19 mouse cellular contexts compared by ENCODE assay signal in genomic region chr13:97765913-97766312, GRCm38 (mm10). TPM values are rescaled to one million over a fixed set of nuclear protein-coding genes. Genes with fewer than 3 reads are reported as not detected.
A peak's percentile ranks its signal among the peaks of the same experiment; 100 is the strongest.
DNase-seq lines count a peak whose midpoint lies in the region; ATAC-seq and TF ChIP-seq lines count a peak whose summit lies in the region.
"Had no signal": no experiment of that assay in that cellular context is flagged by ENCODE, and none has a peak within 500 bp of the region (broad histone marks: within the 10 kb centered on the region; RNA-seq: fewer than 3 reads in every experiment).

No protein-coding gene starts in this region.

- 26% methylated on average over 2 of the region's 2 CpGs for WGBS in liver, embryonic 14.5 days (ENCODE audit: insufficient replicate concordance)

- H3K4me1 ChIP-seq in G1E (ENCODE audit: insufficient read depth, low read depth, low read length): peaks cover 43% of the 10 kb centered on the region
- H3K4me1 ChIP-seq in liver, embryonic 14.5 days (replicated peaks; ENCODE audit: control insufficient read depth in 2 of 2, insufficient read depth in 2 of 2, low read length in 1 of 2): peaks cover 27 to 28% of the 10 kb centered on the region in 2 experiments

- TF ChIP-seq EP300 in liver, embryonic 14.5 days (IDR thresholded peaks at IDR 0.05; ENCODE audit: low read depth): peak; percentile 96

- TF ChIP-seq CTCF in G1E (IDR thresholded peaks at IDR 0.05; ENCODE audit: low read depth, low read length): no peak
- no peak for TF ChIP-seq CTCF in liver, embryonic 14.5 days (IDR thresholded peaks at IDR 0.05; ENCODE audit: low read depth)

- H3K27ac ChIP-seq in liver, embryonic 14.5 days: peak overlapping the region; percentile 64
- H3K27ac ChIP-seq: embryonic facial prominence, embryonic 10.5 days; forebrain, embryonic 15.5 days; hindbrain, embryonic 12.5 days had no signal

- H3K9me3 ChIP-seq in G1E (replicated peaks): no peaks in the 10 kb centered on the region
- H3K9me3 ChIP-seq in liver, embryonic 14.5 days (ENCODE audit: control insufficient read depth, low read length): no peaks in the 10 kb centered on the region
- H3K9me3 ChIP-seq: embryonic facial prominence, embryonic 10.5 days; forebrain, embryonic 15.5 days; heart, embryonic 13.5 days; hindbrain, embryonic 12.5 days had no signal

- peak overlapping the region; percentile 47 for H3K4me2 ChIP-seq in liver, embryonic 14.5 days (ENCODE audit: low read depth)
- H3K4me2 ChIP-seq: forebrain, embryonic 15.5 days; heart, embryonic 13.5 days; hindbrain, embryonic 12.5 days had no signal

- H3K4me3 ChIP-seq in G1E (ENCODE audit: low read depth, low read length): no peak overlapping the region
- no peak overlapping the region for H3K4me3 ChIP-seq in liver, embryonic 14.5 days (ENCODE audit: insufficient read depth in 1 of 2, low read depth in 2 of 2, low read length in 2 of 2)
- H3K4me3 ChIP-seq: embryonic facial prominence, embryonic 10.5 days; erythroblast, embryonic 14.5 days; forebrain, embryonic 15.5 days; heart, embryonic 13.5 days; hindbrain, embryonic 12.5 days had no signal

- H3K27me3 ChIP-seq in G1E (ENCODE audit: insufficient read depth, low read length): no peaks in the 10 kb centered on the region
- no peaks in the 10 kb centered on the region for H3K27me3 ChIP-seq in liver, embryonic 14.5 days (ENCODE audit: control insufficient read depth, insufficient read depth, low read length)
- H3K27me3 ChIP-seq: CH12.LX; forebrain, embryonic 15.5 days; heart, embryonic 13.5 days; hindbrain, embryonic 12.5 days had no signal

- no peak for DNase-seq in G1E (ENCODE audit: low spot score)
- peak; percentile 62 to 71 (median 64) for DNase-seq in liver, embryonic 14.5 days (ENCODE audit: low read depth in 3 of 3, low spot score in 3 of 3)
- DNase-seq in cerebellum, postnatal 25 days: no peak
- DNase-seq: adrenal gland, adult 8-10 months; cerebellum, adult 18-20 months; cerebellum, adult 9-11 months; gastrocnemius, postnatal 36 days; heart, postnatal 36 days had no signal

- peak; percentile 45 for ATAC-seq in G1E (ENCODE audit: extremely low read depth, insufficient number of reproducible peaks, low FRiP score, poor library complexity, severe bottlenecking)
- peak; percentile 65 for ATAC-seq in erythroblast, adult 5-6 weeks (replicated peaks; ENCODE audit: low FRiP score, poor library complexity, severe bottlenecking)
- ATAC-seq in liver, embryonic 14.5 days (ENCODE audit: insufficient read depth): peak; percentile 68
- ATAC-seq in megakaryocyte progenitor cell, adult 5-6 weeks (replicated peaks; ENCODE audit: poor library complexity): peak; percentile 66
- no peak for ATAC-seq in CD4-positive, CD25-positive, alpha-beta regulatory T cell, adult 4 months
- no peak for ATAC-seq in inflammation-experienced regulatory T-cells, adult 6 months
- ATAC-seq: forebrain, embryonic 15.5 days; hindbrain, embryonic 16.5 days had no signal

- peak overlapping the region; percentile 46 for H3K9ac ChIP-seq in liver, embryonic 14.5 days (replicated peaks)
- H3K9ac ChIP-seq: forebrain, embryonic 15.5 days; heart, embryonic 13.5 days; hindbrain, embryonic 12.5 days had no signal

- H3K36me3 ChIP-seq in G1E (replicated peaks): no peaks in the 10 kb centered on the region
- no peaks in the 10 kb centered on the region for H3K36me3 ChIP-seq in liver, embryonic 14.5 days (replicated peaks; ENCODE audit: control insufficient read depth, insufficient read depth, low read depth)
- H3K36me3 ChIP-seq: embryonic facial prominence, embryonic 10.5 days; forebrain, embryonic 15.5 days; heart, embryonic 13.5 days; hindbrain, embryonic 12.5 days had no signal

RNA-seq across cellular contexts. Expression of gene Gm10260, which starts 5.5 kb away (rescaled TPM):
- total RNA-seq in G1E (2014; fragmentation: Nextera tagmentation) (20.1 and 24.5 TPM in 2 replicates), G1E (2017) (24.1 and 30.6 TPM in 2 replicates)
- polyA plus RNA-seq in G1E (2012): 1.1 and 1.6 TPM in 2 replicates
- total RNA-seq in erythroblast, adult 5-6 weeks (2015; ENCODE audit: low replicate concordance): 13.2 and 21.1 TPM in 2 replicates
- total RNA-seq in erythroblast, adult 5-6 weeks (2017; ENCODE audit: low replicate concordance): 4.6 and 5.9 TPM in 2 replicates
- polyA plus RNA-seq in liver, embryonic 14.5 days (2012; rRNA removed): 3.7 and 29.6 TPM in 2 replicates
- polyA plus RNA-seq in liver, embryonic 14.5 days (2014; fragmentation: Nextera tagmentation; extraction: Ambion mirVana): 0.99 and 2.3 TPM in 2 replicates
- total RNA-seq in megakaryocyte progenitor cell, adult 5-6 weeks (2015): 28.1 and 29.0 TPM in 2 replicates
- total RNA-seq in megakaryocyte progenitor cell, adult 5-6 weeks (2017): 32.0 and 32.5 TPM in 2 replicates
- 10 to 100 TPM; 25.5 to 27.3 TPM for polyA plus RNA-seq in CD4-positive, CD25-positive, alpha-beta regulatory T cell, adult 4 months (2017; shearing (Covaris generic))
- 10 to 100 TPM in 2 of 3 experiments, 1 to 10 TPM in 1; 9.1 to 26.6 (median 25.0) TPM for polyA plus RNA-seq in inflammation-experienced regulatory T-cells, adult 6 months (2017; shearing (Covaris generic))

Comparison
In these comparisons a context has a peak if more than half of its experiments do, and no peak if none do; other contexts are left out.
1. ATAC-seq: peak in G1E (single experiment), erythroblast, adult 5-6 weeks (single experiment), liver, embryonic 14.5 days (single experiment) and megakaryocyte progenitor cell, adult 5-6 weeks (single experiment); none in CD4-positive, CD25-positive, alpha-beta regulatory T cell, adult 4 months (single experiment) and inflammation-experienced regulatory T-cells, adult 6 months (single experiment).
2. DNase-seq: peak in liver, embryonic 14.5 days (3 of 3); none in G1E (single experiment) and cerebellum, postnatal 25 days (0 of 2).